Mouse (Mus musculus) brain, embryonic 14.5 days (tissue): ENCODE measurements around the gene Hopx.

Source experiments
- CTCF ChIP-seq: fragments of 200-500 bp; IDR thresholded peaks from 2 replicates; pipeline ENCODE4 v1.5.1; 2012; ENCODE audit warnings: inconsistent platforms, mild to moderate bottlenecking, moderate library complexity, borderline replicate concordance; ENCODE audit not compliant: insufficient read depth, insufficient read length; ENCODE audit errors: extremely low read depth
- POLR2A ChIP-seq: fragments of 200-500 bp; IDR thresholded peaks from 2 replicates; pipeline ENCODE4 v1.6.1; 2012; ENCODE audit warnings: mild to moderate bottlenecking, inconsistent platforms, borderline replicate concordance; ENCODE audit not compliant: poor library complexity, insufficient read depth, insufficient read length, severe bottlenecking; ENCODE audit errors: extremely low read depth

- TF ChIP-seq CTCF, result no peak
- TF ChIP-seq POLR2A, result no peak
Observed at GRCm38 (mm10) chr5:77087122-77087521, 27.8 kb downstream of the Hopx start.
